Mouse (Mus musculus) bone marrow macrophage, adult 2 months (primary cell): ENCODE results near the gene Apof.

Experiments used
- CTCF ChIP-seq: IDR thresholded peaks from 2 replicates; pipeline ENCODE4 v1.5.1; 2012; ENCODE audit warnings: low read depth, mild to moderate bottlenecking, low read length, moderate library complexity
- POLR2A ChIP-seq: IDR thresholded peaks from 2 replicates; pipeline ENCODE4 v1.6.1; 2012; ENCODE audit warnings: mild to moderate bottlenecking, low read depth, low read length, borderline replicate concordance

DNA sequence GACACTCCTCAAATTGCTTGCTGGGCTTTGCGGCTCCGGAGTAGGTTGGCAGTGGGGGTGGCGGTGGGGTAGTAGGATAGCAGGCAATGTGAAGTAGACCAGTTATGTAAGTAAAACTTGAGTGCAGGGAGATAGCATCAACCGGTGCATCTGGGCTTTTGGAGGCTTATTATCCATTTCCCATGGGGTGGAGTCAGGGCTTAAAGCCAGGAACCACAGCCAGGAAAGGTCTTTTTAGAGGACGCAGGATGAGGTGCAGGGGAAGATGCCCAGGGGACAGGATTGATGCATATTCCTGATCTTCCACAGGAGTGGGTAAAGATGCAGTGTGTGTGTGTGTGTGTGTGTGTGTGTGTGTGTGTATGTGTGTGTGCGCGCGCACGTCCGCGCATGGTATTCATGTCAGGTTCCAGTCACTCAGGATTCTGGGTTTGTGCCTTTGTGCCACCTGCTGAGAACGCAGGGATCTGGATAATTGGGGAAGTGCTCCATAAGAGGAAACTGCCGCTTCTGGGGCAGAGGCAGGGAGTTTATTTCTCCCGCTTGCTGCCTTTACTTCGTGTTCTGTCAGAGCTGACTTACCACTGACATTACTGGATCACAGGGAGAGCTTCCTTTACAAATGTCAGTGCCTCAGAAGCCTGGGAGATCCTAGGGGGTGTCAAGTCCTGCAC, 30.5 kb upstream of the Apof start:
- TF ChIP-seq CTCF (no peak), POLR2A (no peak)
